Mouse (Mus musculus) retina, postnatal 7 days (tissue): Measurements from ENCODE around the gene Disc1.

ENCODE experiments used
- DNase-seq: peaks from one replicate; pipeline ENCODE4 v3.0.0-alpha.2; 2012; ENCODE audit warnings: low read depth, low spot score

Disc1 gene

GRCm38 (mm10) chr8:125257660-125258059 lies 203.7 kb downstream of the Disc1 start:
- no peak for DNase-seq

DNA sequence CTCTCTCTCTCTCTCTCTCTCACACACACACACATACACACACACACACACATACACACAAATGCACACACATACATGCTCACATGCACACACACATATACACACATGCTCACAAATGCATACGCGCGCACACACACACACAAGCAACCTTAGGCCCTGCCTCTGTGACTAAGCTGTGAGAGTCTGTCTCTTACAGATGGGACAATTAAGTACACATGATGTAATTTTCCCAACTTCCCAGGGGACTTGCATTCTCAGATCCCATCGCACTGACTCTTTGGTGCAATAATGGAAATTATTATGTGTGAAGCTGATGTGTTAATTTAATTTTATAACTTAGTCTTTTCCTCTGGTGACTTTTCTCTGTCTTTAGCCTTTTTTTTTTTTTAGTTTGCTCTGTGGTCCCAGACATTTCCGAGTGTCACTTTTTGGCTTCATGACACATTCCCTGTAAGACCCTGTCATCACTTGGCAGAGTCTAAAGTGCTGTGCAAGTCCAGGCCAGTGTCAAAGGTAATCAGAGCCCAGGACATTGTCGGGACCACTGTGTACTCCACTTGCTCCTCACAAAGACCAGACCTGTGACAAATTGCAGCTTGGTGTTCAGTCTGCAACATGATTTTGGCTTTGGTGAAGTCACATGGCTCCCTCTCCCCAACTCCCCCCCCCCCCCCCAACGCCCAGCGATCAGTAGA lies 205.0 kb downstream of the Disc1 start:
- DNase-seq = no peak

DNA sequence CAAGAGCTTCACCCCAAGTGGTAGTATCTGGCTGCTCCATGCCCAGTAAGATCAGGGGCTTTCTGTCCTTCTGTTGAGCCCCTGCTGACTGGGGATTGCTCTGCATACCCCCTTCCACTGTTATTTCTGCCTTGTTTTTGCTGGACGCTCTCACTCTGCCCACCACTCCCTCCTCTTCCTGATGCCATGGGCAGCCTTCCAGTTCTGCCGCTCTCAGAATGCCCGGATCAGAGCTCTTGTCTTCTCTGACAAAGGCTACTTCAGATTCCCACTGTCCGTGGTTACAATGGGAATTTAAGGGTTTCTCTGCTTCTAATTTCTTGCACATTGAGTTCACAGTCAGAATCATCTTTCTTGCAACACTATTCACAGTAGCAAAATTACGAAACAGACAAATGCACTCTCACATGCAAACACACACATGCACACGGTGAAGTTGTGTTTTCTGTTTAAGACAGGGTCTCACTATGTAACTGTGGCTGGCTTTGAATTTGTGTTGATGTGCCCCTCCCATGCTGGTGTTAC lies 214.2 kb downstream of the Disc1 start:
- no peak for DNase-seq

DNA sequence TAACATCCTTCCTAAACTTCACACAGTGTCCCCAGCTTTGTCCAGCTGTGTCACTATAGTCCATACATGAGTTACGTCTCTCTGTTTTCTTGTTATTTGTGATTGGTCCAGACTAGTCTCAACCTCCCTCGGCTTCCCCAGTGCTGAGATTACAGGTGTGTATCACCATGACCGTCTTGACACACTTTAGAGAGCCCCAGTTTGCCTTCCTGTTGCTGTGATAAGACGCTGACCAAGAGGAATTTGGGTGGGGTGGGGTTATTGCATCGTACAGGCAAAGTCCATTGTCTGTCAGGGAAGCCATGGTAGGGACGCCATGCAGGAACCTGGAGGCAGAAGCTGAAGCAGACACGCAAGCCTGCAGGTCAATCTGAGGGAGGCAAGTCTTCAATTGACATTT lies 216.3 kb downstream of the Disc1 start:
- no peak for DNase-seq

DNA sequence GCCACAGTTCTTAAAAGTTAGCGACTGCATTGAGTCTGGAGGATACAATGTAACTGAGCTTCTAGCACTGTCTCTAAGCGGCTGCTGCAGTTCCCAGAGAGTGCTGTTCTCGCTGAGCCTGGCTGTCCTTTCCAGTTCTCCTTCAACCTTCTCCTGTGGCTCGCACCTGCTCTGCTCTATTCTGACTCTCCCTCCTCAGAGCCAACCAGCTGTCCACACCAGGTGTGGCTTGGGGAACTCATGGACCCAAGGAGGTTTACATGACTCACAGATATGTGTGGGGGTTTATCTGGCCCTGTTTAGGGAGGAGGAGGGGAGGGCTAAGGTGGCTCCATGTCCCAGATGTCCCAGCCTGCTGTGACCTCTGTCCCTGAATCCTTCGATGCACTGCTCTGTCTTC lies 217.4 kb downstream of the Disc1 start:
- no peak for DNase-seq

- no peak for DNase-seq
Observed at GRCm38 (mm10) chr8:125272089-125272866, 218.3 kb downstream of the Disc1 start.

DNA sequence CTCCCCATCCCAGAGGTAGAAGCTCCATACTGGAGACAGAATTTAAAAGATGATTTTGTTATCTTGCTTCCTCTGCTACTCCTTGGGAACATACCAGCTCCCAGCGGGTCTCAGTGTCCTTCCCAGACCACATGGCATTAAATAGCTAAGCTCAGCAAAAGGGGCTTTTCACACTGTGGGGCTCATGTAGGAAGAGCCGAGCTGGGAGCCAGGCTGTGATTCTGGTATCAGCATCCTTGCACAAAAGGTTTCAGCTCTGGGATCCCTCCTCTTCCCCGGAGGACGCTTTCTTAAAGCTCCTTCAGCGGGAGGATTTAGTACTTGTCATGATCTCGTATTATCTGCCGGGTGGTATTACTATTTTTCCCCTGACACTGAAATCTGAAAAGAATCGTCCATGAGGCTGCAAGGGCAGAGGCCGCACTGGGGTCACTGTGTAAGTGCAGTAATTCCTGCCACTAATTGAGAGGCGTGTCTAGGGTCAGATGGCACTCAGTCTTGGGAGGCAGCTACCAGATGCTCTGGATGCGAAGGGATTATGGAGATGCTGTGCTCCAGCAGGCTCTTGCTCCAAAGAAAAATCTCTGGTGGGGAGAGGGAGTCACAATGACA lies 223.2 kb downstream of the Disc1 start:
- no peak for DNase-seq

DNA sequence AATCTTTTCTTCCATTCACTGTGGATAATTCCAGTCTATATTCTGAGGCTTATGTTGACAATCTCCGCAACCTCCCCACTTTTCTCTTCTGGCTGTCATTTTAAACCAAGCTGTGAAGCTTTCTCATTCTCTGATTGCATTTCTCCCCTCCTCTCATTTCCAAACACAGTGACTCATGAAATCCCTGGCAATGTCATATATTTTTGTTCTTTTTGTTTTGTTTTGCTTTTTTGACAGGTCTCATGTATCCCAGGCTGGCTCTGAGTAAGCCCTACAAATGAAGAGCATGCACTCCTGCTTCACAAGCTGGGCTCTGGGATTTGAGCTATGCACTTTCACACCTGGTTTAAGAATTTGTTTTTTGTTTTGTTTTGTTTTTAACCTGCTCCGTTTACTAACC lies 225.2 kb downstream of the Disc1 start:
- DNase-seq = no peak

DNA sequence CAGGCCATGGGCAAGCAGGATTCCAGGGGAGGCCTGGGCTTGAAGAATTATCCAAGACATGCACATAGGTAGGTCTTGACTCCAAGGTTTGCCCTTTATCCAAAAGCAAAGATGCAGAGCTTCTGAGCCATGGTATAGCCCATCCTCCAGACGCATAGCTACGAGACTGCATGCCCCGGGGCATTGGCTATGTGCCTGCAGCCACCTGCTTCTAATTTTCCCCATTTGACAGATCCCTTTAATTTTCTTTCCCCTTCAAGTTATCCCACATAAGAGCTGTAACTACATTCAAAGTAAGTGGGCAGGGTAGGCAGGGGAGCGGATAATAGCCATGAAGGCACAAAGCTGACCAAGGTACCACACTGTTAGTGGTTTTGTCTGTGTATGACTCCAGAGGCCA lies 225.9 kb downstream of the Disc1 start:
- no peak for DNase-seq

DNA sequence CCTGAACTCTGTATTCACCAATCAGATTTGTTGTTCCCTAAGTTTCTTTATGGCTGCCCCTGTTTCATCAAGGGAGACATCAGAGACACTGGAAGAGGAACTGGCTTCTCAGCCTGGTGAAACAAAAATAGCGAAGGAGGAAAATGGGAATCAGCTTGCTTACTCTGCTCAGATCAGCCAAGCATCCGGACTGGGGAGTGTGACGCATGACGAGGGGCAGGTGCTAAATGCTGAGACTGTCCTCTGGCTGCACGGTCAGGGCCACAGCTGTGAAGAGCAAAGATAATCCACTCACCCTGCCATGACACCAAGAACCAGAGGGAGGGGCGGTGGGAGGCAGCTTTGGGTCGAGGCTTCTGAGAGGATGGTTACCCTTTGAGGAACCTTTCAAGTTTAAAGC lies 228.5 kb downstream of the Disc1 start:
- no peak for DNase-seq

- DNase-seq = no peak
Observed at GRCm38 (mm10) chr8:125283542-125283941, 229.5 kb downstream of the Disc1 start.

- no peak for DNase-seq
Observed at GRCm38 (mm10) chr8:125284875-125285274, 230.9 kb downstream of the Disc1 start.

DNA sequence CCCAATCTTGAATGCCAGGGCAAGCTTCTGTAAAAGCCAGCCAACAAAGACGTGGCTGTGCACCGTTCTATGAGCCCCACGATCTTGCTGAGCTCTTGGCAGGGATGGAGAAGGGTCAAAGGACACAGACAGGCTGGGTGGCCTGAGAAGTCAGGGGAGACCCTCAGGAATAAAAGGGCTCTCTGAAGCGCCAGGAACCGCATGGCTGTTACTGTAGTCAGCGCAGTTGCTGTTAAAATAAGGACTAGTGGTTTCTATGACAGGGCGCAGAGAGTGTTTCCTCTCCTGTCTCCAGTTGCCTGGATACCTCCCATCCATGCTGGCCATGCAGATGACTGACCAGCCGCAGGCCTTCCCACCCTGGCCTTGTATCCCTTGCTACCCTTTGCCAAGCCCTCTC lies 231.4 kb downstream of the Disc1 start:
- DNase-seq = no peak

GRCm38 (mm10) chr8:125285966-125286681 lies 232.1 kb downstream of the Disc1 start:
- DNase-seq = no peak

DNA sequence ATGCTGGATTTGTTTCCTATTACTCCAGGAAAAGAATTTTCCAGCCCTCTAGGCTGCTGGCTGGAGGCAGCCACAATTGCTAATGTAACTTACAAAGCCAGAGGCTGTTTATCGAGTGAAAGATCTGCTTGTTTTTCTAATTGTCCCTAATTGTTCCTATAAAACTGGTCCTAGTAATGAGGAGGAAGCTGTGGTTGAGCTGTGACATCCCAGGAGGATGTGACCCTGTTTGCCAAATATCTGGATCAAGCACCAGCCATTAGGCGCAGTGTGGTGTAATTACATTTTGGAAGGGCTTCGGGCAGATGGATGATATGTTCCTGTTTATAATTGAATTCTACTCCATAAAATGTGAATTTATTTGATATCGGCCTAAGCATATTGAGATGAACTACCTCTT lies 233.3 kb downstream of the Disc1 start:
- DNase-seq = no peak

- no peak for DNase-seq
Observed at GRCm38 (mm10) chr8:125287841-125288341, 233.9 kb downstream of the Disc1 start.

DNA sequence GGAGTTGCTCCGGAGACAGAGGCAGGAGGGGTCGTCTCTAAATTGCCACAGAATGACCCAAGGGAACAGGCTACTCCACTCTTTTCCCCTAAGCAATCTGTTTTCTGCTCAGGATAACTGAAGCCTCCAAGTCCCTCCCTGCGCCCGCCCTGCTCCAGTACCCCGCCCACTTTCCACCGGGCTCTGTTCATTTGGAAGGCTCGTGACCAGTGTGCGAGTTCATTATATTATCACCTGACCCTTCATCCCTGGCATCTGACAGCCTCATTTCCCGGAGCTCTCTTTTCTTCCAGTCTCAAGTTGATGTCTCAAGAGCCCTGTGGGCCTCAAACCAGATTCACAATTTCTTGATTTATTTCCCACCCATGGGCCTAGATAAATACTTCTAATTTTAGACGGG lies 237.5 kb downstream of the Disc1 start:
- DNase-seq = no peak

- no peak for DNase-seq
Observed at GRCm38 (mm10) chr8:125291932-125292717, 238.1 kb downstream of the Disc1 start.

GRCm38 (mm10) chr8:125292933-125293591 lies 239.1 kb downstream of the Disc1 start:
- DNase-seq = no peak

- DNase-seq = no peak
Observed at GRCm38 (mm10) chr8:125299248-125299647, 245.3 kb downstream of the Disc1 start.
